Mouse (Mus musculus) adrenal gland, postnatal 25 days (tissue): ENCODE data around the gene Dnajb3. TPM values are rescaled to one million over a fixed set of nuclear protein-coding genes. Genes with fewer than 3 reads are reported as not detected.
A peak's percentile ranks its signal among the peaks of the same experiment; 100 is the strongest.

Experiments used
- DNase-seq: peaks from one replicate; pipeline ENCODE4 v3.0.0; 2021; ENCODE audit warnings: mixed read lengths
- long read RNA-seq: library from polyadenylated mRNA; stranded (forward); transcript quantifications from one replicate; pipeline ENCODE4 v2.0.0, GENCODE M21; 2021
- total RNA-seq: library from RNA; stranded (reverse); gene quantifications from 2 replicates; pipeline ENCODE4 v1.2.3, GENCODE M21; 2021

Gene Dnajb3
- 3.4 and 5.9 TPM in 2 replicates for total RNA-seq
- long read RNA-seq = 0 reads

DNA sequence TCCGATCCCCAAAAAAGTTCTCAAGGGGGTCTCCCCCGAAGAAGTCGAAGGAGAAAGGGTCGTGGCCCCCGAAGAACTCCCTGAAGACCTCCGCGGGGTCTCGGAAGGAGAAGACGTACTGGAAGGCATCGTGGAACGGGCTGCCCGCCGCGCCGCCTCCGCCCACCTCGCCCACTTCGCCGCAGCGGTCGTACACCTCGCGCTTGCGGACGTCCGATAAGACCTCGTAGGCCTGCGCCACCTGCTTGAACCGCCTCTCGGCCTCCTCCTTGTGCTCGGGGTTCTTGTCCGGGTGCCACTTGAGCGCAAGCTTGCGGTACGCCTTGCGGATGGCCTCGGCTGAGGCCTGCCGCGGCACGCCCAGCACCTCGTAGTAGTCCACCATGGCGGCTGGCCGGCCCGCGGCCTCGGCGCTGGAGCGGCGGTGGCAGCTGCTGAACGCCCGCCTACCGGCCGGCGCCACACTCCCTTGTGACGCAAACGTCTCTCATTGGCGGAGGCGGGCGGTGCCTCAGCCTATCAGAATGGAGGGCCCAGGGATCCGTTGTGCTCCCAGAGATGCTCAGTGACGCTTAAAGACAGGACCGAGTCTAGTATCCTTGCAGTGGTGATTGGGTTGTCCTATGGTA lies at the start of gene Dnajb3:
Gene Dnajb3 (minus strand): TSS at position 489 of the 629 bp plus-strand sequence.
- DNase-seq = peak; percentile 81

- DNase-seq = no peak
Measured at GRCm38 (mm10) chr1:88254793-88255465, 49.3 kb upstream of the Dnajb3 start.

DNA sequence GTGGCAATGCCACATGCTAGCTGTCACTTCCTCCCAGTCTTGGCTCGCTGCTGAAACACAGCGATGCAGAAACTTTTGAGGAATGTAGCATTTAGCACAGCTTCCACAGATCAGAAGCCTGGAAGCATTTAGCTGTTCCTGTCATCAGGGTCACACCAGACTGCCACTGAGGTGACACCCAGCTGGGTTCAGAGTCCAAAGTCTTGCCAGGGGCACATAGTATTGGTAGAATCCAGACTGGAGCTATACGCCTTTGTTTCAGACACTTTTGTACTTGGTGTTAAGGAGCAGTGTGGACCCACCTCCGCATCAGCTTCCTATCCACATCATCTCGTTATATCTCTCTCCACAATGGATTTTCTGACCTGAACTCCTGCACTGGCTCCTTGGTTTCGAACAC lies 48.0 kb upstream of the Dnajb3 start:
- DNase-seq = no peak

DNA sequence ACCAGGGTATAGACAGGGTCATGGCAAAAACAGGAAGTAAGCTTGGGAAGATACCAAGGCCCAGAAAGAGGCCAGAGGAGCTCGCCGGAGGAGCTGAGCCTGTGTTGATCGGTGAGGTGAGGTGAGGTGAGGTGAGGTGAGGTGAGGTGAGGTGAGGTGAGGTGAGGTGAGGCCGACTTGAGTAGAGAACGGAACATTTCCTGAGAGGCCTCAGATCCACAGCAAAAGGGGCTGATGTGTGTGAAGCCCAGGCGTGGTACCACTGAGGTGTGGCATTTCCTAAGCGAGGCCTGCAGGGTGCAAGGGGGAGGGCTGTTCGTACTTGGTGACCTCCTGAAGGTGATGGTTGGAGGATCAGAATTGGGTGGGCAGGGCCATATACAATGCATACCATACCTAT lies 47.5 kb upstream of the Dnajb3 start:
- DNase-seq = no peak

GRCm38 (mm10) chr1:88250023-88250422 lies 44.4 kb upstream of the Dnajb3 start:
- DNase-seq = no peak

DNA sequence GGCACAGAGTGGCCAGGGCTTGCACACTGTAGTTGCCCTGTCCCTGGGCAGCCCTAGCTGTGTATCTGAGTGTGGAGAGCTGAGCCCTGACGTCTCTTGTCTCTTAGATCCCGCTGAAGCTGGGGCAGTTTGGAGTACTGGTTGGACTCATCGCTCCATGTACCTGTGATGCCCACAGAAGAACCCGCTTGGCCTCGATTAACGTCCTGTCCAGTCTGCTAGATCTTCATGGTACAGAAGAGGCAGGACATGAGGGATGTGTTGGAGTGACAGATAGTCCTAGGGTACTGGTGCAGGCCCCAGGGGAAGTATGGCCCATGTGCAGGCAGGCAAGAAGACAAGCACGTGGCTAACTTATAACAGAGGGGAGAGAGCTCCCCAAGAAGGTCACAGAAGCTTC lies 44.0 kb upstream of the Dnajb3 start:
- no peak for DNase-seq

- DNase-seq = no peak
Measured at GRCm38 (mm10) chr1:88248658-88249057, 43.1 kb upstream of the Dnajb3 start.

DNA sequence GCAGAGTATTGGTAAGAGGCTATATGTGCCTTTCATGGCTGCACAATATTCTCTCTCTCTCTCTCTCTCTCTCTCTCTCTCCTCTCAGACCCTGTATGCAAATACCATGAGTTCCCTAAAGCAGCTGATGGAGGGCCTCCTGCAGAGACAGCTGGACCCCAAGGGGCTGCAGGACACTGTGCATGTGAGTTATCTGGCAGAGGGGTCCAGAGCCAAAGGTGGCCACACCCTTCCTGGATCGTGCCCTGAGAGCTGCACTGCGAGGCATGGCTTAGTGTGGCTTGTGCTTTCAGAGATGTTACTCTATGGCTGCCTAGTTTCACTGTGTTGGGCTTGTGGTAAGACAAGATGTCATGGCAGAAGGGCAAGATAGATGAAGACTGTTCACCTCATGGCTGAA lies 42.1 kb upstream of the Dnajb3 start:
- DNase-seq = no peak

GRCm38 (mm10) chr1:88246386-88246785 lies 40.8 kb upstream of the Dnajb3 start:
- no peak for DNase-seq

GRCm38 (mm10) chr1:88245881-88246280 lies 40.3 kb upstream of the Dnajb3 start:
- no peak for DNase-seq

- no peak for DNase-seq
Measured at GRCm38 (mm10) chr1:88243861-88244260, 38.3 kb upstream of the Dnajb3 start.

GRCm38 (mm10) chr1:88240579-88240978 lies 35.0 kb upstream of the Dnajb3 start:
- no peak for DNase-seq

- DNase-seq = no peak
Measured at GRCm38 (mm10) chr1:88240072-88240471, 34.5 kb upstream of the Dnajb3 start.

- no peak for DNase-seq
Measured at GRCm38 (mm10) chr1:88238771-88239170, 33.2 kb upstream of the Dnajb3 start.

DNA sequence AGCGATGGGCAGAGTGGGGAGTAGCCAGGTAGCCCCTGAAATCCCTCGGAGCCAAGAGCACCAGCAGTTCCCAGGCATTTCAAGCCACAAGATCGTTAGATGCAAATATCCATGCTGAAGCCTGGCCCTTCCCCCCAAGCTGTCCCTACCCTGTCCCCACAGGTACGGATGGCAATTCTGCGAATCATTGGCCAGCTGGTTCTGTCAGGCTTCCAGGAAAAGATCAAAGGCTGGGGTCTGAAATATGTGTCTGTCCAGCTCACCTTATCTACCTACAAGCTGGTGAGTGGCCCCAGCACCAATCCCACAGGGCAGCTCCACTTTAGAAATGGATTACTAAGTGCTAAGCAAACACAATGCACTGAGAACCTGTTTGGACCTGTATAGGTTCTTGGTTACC lies 31.7 kb upstream of the Dnajb3 start:
- DNase-seq = no peak

DNA sequence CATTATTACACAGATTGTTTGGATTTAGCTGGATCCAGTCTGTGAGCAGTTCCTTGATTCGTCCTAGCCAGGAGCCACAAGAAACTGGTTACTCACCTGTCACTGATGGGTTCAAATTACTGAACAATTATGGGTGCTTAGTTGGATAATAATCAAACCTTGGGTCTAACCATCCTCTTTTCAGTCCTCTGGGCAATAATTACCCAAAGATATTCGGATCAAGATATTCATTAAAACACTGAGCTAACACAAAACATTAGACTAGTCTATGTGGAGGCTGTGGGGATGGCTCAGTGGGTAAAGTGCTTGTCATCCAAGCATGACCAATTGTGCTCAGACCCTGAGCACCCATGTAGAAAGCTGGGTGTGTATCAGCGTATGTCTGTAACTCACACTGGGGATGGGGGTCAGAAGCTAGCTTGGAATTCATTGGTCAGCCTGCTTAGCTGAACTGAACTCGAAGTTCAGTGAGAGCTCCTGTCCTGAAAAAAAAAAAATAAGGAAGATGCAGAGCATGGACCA lies 30.4 kb upstream of the Dnajb3 start:
- no peak for DNase-seq

DNA sequence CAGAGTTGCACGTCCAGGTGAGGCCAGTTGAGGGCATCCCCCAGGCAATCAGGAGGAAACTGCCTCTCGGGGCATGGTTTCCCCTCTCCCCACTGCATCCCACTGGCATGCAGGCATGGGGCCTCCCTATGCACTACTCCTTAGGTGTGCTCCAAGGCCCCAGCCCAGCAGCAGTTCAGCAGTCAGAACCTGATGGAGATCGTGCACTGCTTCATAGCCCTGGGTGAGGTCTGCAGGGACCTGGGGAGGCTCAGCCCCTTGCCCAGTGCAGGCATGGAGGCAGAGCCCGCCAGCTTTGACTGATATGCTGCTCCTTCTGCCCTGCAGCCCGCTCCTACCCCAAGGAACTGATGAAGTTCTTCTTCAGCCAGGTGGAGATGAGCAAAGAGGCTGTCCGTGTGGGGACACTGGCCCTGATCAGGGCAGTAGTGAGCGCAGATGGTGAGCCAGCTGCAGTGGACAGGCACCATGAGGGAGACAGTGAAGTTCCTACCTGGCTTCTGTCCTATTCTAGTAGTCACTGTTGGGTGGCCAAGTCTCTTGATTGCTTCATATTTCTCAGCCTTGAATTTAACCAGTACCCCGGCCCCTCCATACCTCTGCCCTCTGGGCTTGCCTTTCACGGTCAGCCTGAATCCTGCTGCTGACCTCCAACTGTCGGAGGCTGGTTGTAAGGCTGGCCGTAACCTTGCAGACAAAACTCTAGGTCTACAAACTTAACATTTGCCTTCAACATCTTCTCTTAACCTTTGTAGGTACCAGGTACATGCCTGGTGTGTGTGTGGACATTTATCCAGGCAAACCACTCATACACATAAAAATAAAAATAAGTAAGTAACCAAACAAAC lies 29.7 kb upstream of the Dnajb3 start:
- DNase-seq = no peak

DNA sequence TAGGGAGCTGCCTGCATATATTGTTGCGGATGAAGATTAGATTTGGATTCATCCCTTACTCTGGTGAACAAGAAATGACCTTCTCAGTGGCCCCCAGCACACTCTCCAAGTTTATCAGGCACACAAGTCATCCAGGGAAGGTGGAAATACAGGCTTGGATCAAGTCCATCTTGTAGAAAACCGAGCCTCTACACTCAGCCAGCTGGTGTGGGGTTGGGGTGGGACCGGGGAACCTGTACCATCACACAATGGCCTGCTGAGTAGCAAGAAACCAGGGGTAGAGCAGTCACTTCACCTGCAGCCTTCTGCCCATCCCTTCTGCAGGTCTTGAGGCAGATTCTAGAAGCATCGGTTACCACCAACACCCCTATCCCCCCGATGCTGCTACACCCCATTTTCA lies 29.1 kb upstream of the Dnajb3 start:
- no peak for DNase-seq

GRCm38 (mm10) chr1:88234248-88234610 lies 28.6 kb upstream of the Dnajb3 start:
- no peak for DNase-seq

GRCm38 (mm10) chr1:88233421-88234247 lies 28.1 kb upstream of the Dnajb3 start:
- DNase-seq = no peak

- DNase-seq = no peak
Measured at GRCm38 (mm10) chr1:88232664-88233380, 27.2 kb upstream of the Dnajb3 start.
